Mouse (Mus musculus) Patski (cell line): Measurements from ENCODE around the gene Triap1. TPM values are rescaled to one million over a fixed set of nuclear protein-coding genes. Genes with fewer than 3 reads are reported as not detected.
"Not testable (repeated sequence)": the region's sequence is repeated elsewhere in the genome, so short reads cannot be mapped to it uniquely, and the experiment has no call there.

Source experiments
- ATAC-seq: fragments of 100-300 bp; one replicate; pipeline ENCODE4 v1.8.0; 2021
- CTCF ChIA-PET: fragments of 350-600 bp; sonication (Branson Sonifier 250); formaldehyde crosslinking; loops from one replicate; lab custom pipeline; 2022; ENCODE audit warnings: inconsistent platforms; lab: Charles Lee
- POLR2A ChIA-PET: fragments of 350-600 bp; sonication (Branson Sonifier 250); formaldehyde crosslinking; loops from one replicate; lab custom pipeline; 2022; ENCODE audit warnings: antibody characterized with exemption, inconsistent platforms; lab: Charles Lee
- DNase-seq: peaks from one replicate; pipeline ENCODE4 v3.0.0-alpha.2; 2011; ENCODE audit warnings: low read depth, low spot score
- H3K27me3 ChIP-seq: fragments of 371-371 bp; one replicate; pipeline ENCODE4 v1.5.1; 2021
- CTCF ChIP-seq: fragments of 100-300 bp; IDR thresholded peaks from one replicate; pipeline ENCODE4 v1.5.1; 2021
- in situ Hi-C: fragments of 300-500 bp; cut with MboI; formaldehyde crosslinking; loops from 3 replicates; pipeline ENCODE4 v1.11.1; 2018; ENCODE audit warnings: low pct_unique_long_range_greater_than_20kb, mixed read lengths
- polyA plus RNA-seq: library from polyadenylated mRNA; unstranded; gene quantifications from one replicate; pipeline ENCODE4 v1.2.3, GENCODE M21; 2021

The Triap1 gene
- polyA plus RNA-seq, 1 experiment from 2014 or later, result 46.1 TPM

DNA sequence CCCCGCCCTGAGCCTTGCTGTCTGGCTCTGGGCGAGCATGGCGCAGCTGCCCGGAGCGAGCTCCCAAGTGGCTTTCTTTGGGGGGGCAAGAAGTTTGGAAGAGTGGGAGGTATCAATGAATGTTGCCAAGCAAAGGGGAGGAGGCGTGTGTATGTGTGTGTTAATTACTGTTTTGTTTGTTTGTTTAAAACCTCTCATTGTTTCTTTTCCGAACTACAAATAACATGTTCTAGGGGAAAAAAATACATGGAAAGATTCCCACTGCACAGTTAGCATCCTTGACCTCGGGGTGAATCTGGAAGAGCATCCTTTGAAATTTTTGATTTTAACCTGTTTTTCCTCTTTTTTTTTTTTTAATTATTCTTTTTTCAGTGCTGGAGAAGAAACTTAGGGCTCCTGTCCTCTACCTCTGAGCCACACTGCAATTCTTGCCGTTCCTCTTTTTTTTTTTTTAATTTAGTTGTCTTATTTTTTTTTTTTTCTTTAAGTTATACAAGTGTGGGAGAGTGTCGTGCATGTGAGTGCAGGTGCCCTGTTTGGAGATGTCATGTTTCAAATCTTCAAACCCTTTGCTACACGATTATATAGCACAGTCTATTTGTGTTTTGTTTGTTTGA lies 33.3 kb downstream of the Triap1 start:
- DNase-seq (no peak), ATAC-seq (no peak)
- TF ChIP-seq CTCF, result no peak
- in situ Hi-C loops, result no loop called here
- POLR2A ChIA-PET, result no interaction called here
- H3K27me3 ChIP-seq, result no peaks in the 10 kb centered on the region
- CTCF ChIA-PET, result no interaction called here

DNA sequence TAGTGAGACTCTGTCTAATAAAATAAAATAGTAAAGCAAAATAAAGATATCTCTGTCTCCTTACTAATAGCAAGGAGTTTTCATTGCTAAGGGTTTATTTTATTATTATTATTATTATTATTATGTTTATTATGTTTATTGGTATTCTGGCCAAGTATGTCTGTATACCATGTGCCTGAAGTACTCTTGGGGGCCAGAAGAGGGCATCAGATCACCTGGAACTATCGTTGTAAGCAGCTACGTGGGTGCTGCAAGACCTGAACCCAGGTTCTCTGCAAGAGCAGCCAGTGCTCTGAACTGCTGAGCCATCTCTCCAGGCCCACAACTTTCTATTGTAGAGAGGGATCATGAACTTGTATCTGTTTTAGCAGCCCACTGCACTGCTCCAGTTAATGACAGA lies 34.4 kb downstream of the Triap1 start:
- in situ Hi-C loops, result no loop called here
- ATAC-seq, result no peak
- no peak for TF ChIP-seq CTCF

DNA sequence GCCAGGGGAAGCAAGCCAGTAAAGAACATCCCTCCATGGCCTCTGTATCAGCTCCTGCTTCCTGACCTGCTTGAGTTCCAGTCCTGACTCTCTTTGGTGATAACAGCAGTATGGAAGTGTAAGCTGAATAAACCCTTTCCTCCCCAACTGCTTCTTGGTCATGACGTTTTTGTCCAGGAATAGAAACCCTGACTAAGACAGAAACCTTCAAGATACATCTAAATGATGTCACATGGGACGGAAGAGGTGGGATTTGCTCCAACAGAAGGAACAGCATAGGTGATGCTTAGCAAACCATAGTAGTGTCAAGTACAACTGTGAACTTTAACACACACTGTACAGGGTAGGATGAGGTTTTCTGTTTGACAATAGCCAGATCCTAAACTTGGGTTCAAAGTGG lies 37.9 kb downstream of the Triap1 start:
- in situ Hi-C loops, POLR2A ChIA-PET: not testable (repeated sequence)

More for the DNA sequence above, 34.4 kb downstream of the Triap1 start:
- no peaks in the 10 kb centered on the region for H3K27me3 ChIP-seq
- CTCF ChIA-PET, result no interaction called here
- POLR2A ChIA-PET, result no interaction called here
- no peak for DNase-seq

DNA sequence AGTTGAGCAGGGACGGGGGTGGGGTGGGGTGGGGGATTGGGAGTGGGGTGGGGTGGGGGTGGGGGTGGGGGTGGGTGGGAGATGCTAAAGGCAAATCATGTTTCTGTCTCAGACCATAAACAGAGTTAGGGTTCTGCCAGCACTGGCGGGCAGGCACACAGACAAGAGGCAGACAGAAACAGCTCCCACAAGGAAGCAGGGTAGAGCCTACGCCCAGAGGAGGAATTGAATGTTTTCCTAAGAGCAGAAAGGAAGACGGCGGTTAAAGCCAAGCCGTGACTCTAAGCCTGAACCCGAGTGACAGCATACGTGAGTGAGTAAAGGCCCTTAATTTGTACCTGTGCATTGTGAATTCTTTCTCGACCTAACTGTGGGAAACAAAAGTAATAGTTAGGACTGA lies 50.9 kb downstream of the Triap1 start:
- ATAC-seq (no peak), DNase-seq (no peak)
- no peak for TF ChIP-seq CTCF
- H3K27me3 ChIP-seq, result no peaks in the 10 kb centered on the region
- ChIA-PET POLR2A (no interaction called here), CTCF (no interaction called here)
- in situ Hi-C loops, result no loop called here

More for the DNA sequence above, 37.9 kb downstream of the Triap1 start:
- ATAC-seq, DNase-seq, H3K27me3 ChIP-seq: not testable (repeated sequence)
- CTCF ChIA-PET, result interaction anchor here (0.9 kb wide), 1 partner anchor 9 kb away, joined by 3 read pairs; no protein-coding TSS in a partner anchor

DNA sequence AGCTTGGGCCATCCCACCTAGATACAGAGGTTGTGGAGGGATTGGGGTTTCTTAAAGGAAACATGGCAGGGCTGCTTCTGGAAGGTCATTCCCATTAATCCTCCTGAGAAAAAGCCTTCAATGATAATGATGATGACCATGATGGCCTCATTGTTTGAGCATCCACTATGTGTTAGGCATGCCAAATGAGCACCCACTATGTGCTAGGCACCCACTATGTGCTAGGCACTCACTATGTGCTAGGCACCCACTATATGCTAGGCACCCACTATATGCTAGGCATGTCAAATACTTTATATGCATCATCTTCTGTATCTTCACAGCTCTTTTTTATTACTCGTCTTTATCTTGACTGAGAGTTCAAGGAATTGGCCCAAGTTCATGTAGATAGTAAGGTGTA lies 51.9 kb downstream of the Triap1 start:
- no peak for TF ChIP-seq CTCF
- no peak for ATAC-seq
- ChIA-PET CTCF (no interaction called here), POLR2A (no interaction called here)
- no peak for DNase-seq
- in situ Hi-C loops, result no loop called here
- no peaks in the 10 kb centered on the region for H3K27me3 ChIP-seq

Other genes with a start within 250 kb of the Triap1 start
- not detected for gene Gm10401, start 242.9 kb upstream of the Triap1 start, polyA plus RNA-seq
- 141 TPM for gene Acads, start 221.9 kb upstream of the Triap1 start, polyA plus RNA-seq
- 98.3 TPM for gene Unc119b, start 206.2 kb upstream of the Triap1 start, polyA plus RNA-seq
- gene Mlec, start 183.0 kb upstream of the Triap1 start, polyA plus RNA-seq, result 294 TPM
- gene Cabp1, start 146.8 kb upstream of the Triap1 start, polyA plus RNA-seq, result 0.05 TPM
- 123 TPM for gene Pop5, start 105.4 kb upstream of the Triap1 start, polyA plus RNA-seq
- 286 TPM for gene Rnf10, start 68.3 kb upstream of the Triap1 start, polyA plus RNA-seq
- 49.9 TPM for gene Coq5, start 61.6 kb upstream of the Triap1 start, polyA plus RNA-seq
- 704 TPM for gene Dynll1, start 40.2 kb upstream of the Triap1 start, polyA plus RNA-seq
- gene Srsf9, start 14.0 kb upstream of the Triap1 start, polyA plus RNA-seq, result 137 TPM
- 23.5 TPM for gene Gatc, start within 50 bp of the Triap1 start, polyA plus RNA-seq
- 1,264 TPM for gene Cox6a1, start 7.8 kb downstream of the Triap1 start, polyA plus RNA-seq
- gene Msi1, start 88.4 kb downstream of the Triap1 start, polyA plus RNA-seq, result 22.2 TPM
- not detected for gene Pla2g1b, start 125.0 kb downstream of the Triap1 start, polyA plus RNA-seq
- 34.6 TPM for gene Sirt4, start 143.5 kb downstream of the Triap1 start, polyA plus RNA-seq
- gene Pxn, start 165.5 kb downstream of the Triap1 start, polyA plus RNA-seq, result 136 TPM
- gene Rplp0, start 218.2 kb downstream of the Triap1 start, polyA plus RNA-seq, result 1,079 TPM
- 97.6 TPM for gene Gcn1l1, start 224.0 kb downstream of the Triap1 start, polyA plus RNA-seq